Mouse (Mus musculus) heart, postnatal 0 days (tissue): Measurements from ENCODE around the gene Mpp6.

Experiments used
- CTCF ChIP-seq: IDR thresholded peaks from 2 replicates; pipeline ENCODE4 v1.5.1; 2016; ENCODE audit warnings: antibody characterized with exemption, control low read depth, low read depth
- EP300 ChIP-seq: IDR thresholded peaks from 2 replicates; pipeline ENCODE4 v1.6.1; 2016; ENCODE audit warnings: antibody characterized with exemption, low read depth

- TF ChIP-seq EP300: no peak
- TF ChIP-seq CTCF: no peak
Measured at GRCm38 (mm10) chr6:50075248-50075647, 34.8 kb upstream of the Mpp6 start.
